Mouse (Mus musculus) kidney, adult 2 months (tissue): ENCODE measurements around the gene Rxrb.

ENCODE experiments used
- CTCF ChIP-seq: fragments of 200-500 bp; conservative IDR thresholded peaks from 2 replicates; pipeline ENCODE4 v1.5.1; 2011; ENCODE audit warnings: low read depth, mild to moderate bottlenecking, control low read depth, low read length, moderate library complexity, mixed read lengths; ENCODE audit not compliant: insufficient read depth, insufficient read length
- POLR2A ChIP-seq: fragments of 200-500 bp; IDR thresholded peaks from one replicate; pipeline ENCODE4 v1.6.1; 2011; ENCODE audit warnings: low read depth, low read length, control low read depth

DNA sequence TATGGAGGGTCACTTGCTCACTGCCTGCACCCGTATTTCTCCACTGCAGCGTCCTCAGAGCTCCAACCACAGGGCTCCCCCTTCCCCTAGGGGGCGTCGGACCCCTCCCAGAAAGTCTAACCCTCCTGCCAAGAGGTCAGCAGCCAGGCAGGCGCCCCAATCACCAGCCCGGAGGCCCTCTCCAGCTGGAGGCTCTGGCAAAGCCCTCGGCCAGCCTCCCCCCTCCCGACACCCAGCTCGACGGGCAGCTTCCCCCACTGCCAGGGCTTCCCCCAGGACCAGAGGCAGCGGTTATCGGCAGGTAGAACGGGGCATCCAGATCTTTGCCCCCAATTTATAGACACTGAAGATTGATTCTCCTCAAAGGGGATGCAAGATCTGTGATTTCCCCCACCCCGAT, 14.3 kb downstream of the Rxrb start:
- no peak for TF ChIP-seq CTCF
- no peak for TF ChIP-seq POLR2A
